Mouse (Mus musculus): ENCODE results near the gene Hoxc5. TPM values are rescaled to one million over a fixed set of nuclear protein-coding genes. Genes with fewer than 3 reads are reported as not detected.

The Hoxc5 gene
- total and polyA plus RNA-seq, 2 experiments from 2014 or later = 0.15 TPM; not detected in 1

- H3K4me2 ChIP-seq (ENCODE audit: low read depth, low read length) = no peak overlapping the region
- H3K4me1 ChIP-seq (ENCODE audit: control insufficient read depth, insufficient read depth) = peaks cover 22% of the 10 kb centered on the region
- H3K9me3 ChIP-seq (replicated peaks; ENCODE audit: control insufficient read depth, low read length) = no peaks in the 10 kb centered on the region
- DNase-seq (ENCODE audit: low spot score) (no peak), ATAC-seq (ENCODE audit: insufficient read depth, low read depth) (no peak)
- peaks cover 99% of the 10 kb centered on the region for H3K27me3 ChIP-seq (ENCODE audit: control insufficient read depth, insufficient read depth, low read length)
- no peak overlapping the region for H3K4me3 ChIP-seq (ENCODE audit: low read depth, low read length)
- no peaks in the 10 kb centered on the region for H3K36me3 ChIP-seq (replicated peaks; ENCODE audit: control insufficient read depth, insufficient read depth, low read length)
- H3K27ac ChIP-seq (ENCODE audit: low read depth) = no peak overlapping the region
- H3K9ac ChIP-seq (replicated peaks; ENCODE audit: low read depth, low read length) = no peak overlapping the region
- 6% methylated on average over 9 of the region's 9 CpGs for WGBS
- TF ChIP-seq EP300 (IDR thresholded peaks at IDR 0.05; ENCODE audit: low read depth) (no peak), CTCF (IDR thresholded peaks at IDR 0.05; ENCODE audit: low read depth) (no peak)
These were observed 29.3 kb downstream of the Hoxc5 start for GRCm38 (mm10) chr15:102996548-102996947.

- H3K36me3 ChIP-seq (replicated peaks; ENCODE audit: control insufficient read depth, insufficient read depth, low read length) = no peaks in the 10 kb centered on the region
- no peak for DNase-seq (ENCODE audit: low spot score)
- TF ChIP-seq CTCF (IDR thresholded peaks at IDR 0.05; ENCODE audit: low read depth) (no peak), EP300 (IDR thresholded peaks at IDR 0.05; ENCODE audit: low read depth) (no peak)
- no peak overlapping the region for H3K27ac ChIP-seq (ENCODE audit: low read depth)
- 3% methylated on average over 3 of the region's 3 CpGs for WGBS
- no peaks in the 10 kb centered on the region for H3K9me3 ChIP-seq (replicated peaks; ENCODE audit: control insufficient read depth, low read length)
- H3K9ac ChIP-seq (replicated peaks; ENCODE audit: low read depth, low read length) = no peak overlapping the region
- H3K4me2 ChIP-seq (ENCODE audit: low read depth, low read length) = no peak overlapping the region
- peaks cover 25% of the 10 kb centered on the region for H3K4me1 ChIP-seq (ENCODE audit: control insufficient read depth, insufficient read depth)
- H3K4me3 ChIP-seq (ENCODE audit: low read depth, low read length) = no peak overlapping the region
- H3K27me3 ChIP-seq (ENCODE audit: control insufficient read depth, insufficient read depth, low read length) = peaks cover 99% of the 10 kb centered on the region
- ATAC-seq (ENCODE audit: insufficient read depth, low read depth) = no peak
These were observed 30.2 kb downstream of the Hoxc5 start for GRCm38 (mm10) chr15:102997431-102997830.

- H3K4me1 ChIP-seq (ENCODE audit: control insufficient read depth, insufficient read depth) = peaks cover 25% of the 10 kb centered on the region
- H3K9me3 ChIP-seq (replicated peaks; ENCODE audit: control insufficient read depth, low read length) = no peaks in the 10 kb centered on the region
- whole genome bisulfite sequencing = 4% methylated on average over 19 of the region's 19 CpGs
- H3K4me3 ChIP-seq (ENCODE audit: low read depth, low read length) = peak within 1 kb of the TSS; percentile 46
- H3K36me3 ChIP-seq (replicated peaks; ENCODE audit: control insufficient read depth, insufficient read depth, low read length) = no peaks in the 10 kb centered on the region
- peak within 1 kb of the TSS; percentile 47; the same call in 1 of the 2 replicates for H3K9ac ChIP-seq (replicated peaks; ENCODE audit: low read depth, low read length)
- H3K27ac ChIP-seq (ENCODE audit: low read depth) = no peak within 1 kb of the TSS
- TF ChIP-seq EP300 (IDR thresholded peaks at IDR 0.05; ENCODE audit: low read depth) = no peak
- no peak for TF ChIP-seq CTCF (IDR thresholded peaks at IDR 0.05; ENCODE audit: low read depth)
- DNase-seq (ENCODE audit: low spot score) (no peak), ATAC-seq (ENCODE audit: insufficient read depth, low read depth) (no peak)
- H3K27me3 ChIP-seq (ENCODE audit: control insufficient read depth, insufficient read depth, low read length) = peaks cover 99% of the 10 kb centered on the region
- peak within 1 kb of the TSS; percentile 72 for H3K4me2 ChIP-seq (ENCODE audit: low read depth, low read length)
These were observed 30.7 kb downstream of the Hoxc5 start, which contains the start of gene Hoxc6 for GRCm38 (mm10) chr15:102997939-102998355. Gene Hoxc6, plus strand, starts transcription at chr15:102998257.

- ATAC-seq (ENCODE audit: insufficient read depth, low read depth) (peak; percentile 22; the same call in 1 of the 2 replicates), DNase-seq (ENCODE audit: low spot score) (no peak)
- peak overlapping the region; percentile 46 for H3K4me3 ChIP-seq (ENCODE audit: low read depth, low read length)
- TF ChIP-seq CTCF (IDR thresholded peaks at IDR 0.05; ENCODE audit: low read depth) (no peak), EP300 (IDR thresholded peaks at IDR 0.05; ENCODE audit: low read depth) (no peak)
- H3K27me3 ChIP-seq (ENCODE audit: control insufficient read depth, insufficient read depth, low read length) = peaks cover 98% of the 10 kb centered on the region
- H3K36me3 ChIP-seq (replicated peaks; ENCODE audit: control insufficient read depth, insufficient read depth, low read length) = no peaks in the 10 kb centered on the region
- peak overlapping the region; percentile 72 for H3K4me2 ChIP-seq (ENCODE audit: low read depth, low read length)
- peaks cover 25% of the 10 kb centered on the region for H3K4me1 ChIP-seq (ENCODE audit: control insufficient read depth, insufficient read depth)
- H3K9ac ChIP-seq (replicated peaks; ENCODE audit: low read depth, low read length) = peak overlapping the region; percentile 47; the same call in 1 of the 2 replicates
- H3K9me3 ChIP-seq (replicated peaks; ENCODE audit: control insufficient read depth, low read length) = no peaks in the 10 kb centered on the region
- H3K27ac ChIP-seq (ENCODE audit: low read depth) = no peak overlapping the region
- WGBS = 1% methylated on average over 19 of the region's 19 CpGs
These were observed 31.5 kb downstream of the Hoxc5 start for GRCm38 (mm10) chr15:102998608-102999182.

- no peak overlapping the region for H3K27ac ChIP-seq (ENCODE audit: low read depth)
These were observed 32.1 kb downstream of the Hoxc5 start for GRCm38 (mm10) chr15:102999183-102999831.

More at GRCm38 (mm10) chr15:102999183-102999831, 32.1 kb downstream of the Hoxc5 start:
- H3K36me3 ChIP-seq (replicated peaks; ENCODE audit: control insufficient read depth, insufficient read depth, low read length) = no peaks in the 10 kb centered on the region
- peak overlapping the region; percentile 46 for H3K4me3 ChIP-seq (ENCODE audit: low read depth, low read length)
- no peaks in the 10 kb centered on the region for H3K9me3 ChIP-seq (replicated peaks; ENCODE audit: control insufficient read depth, low read length)
- H3K4me1 ChIP-seq (ENCODE audit: control insufficient read depth, insufficient read depth) = peaks cover 25% of the 10 kb centered on the region
- WGBS = under 1% methylated on average over 25 of the region's 33 CpGs
- peak overlapping the region; percentile 72 for H3K4me2 ChIP-seq (ENCODE audit: low read depth, low read length)
- ATAC-seq (ENCODE audit: insufficient read depth, low read depth) (peak; percentile 87), DNase-seq (ENCODE audit: low spot score) (peak; percentile 30)
- peak overlapping the region; percentile 47 for H3K9ac ChIP-seq (replicated peaks; ENCODE audit: low read depth, low read length)
- peaks cover 98% of the 10 kb centered on the region for H3K27me3 ChIP-seq (ENCODE audit: control insufficient read depth, insufficient read depth, low read length)
- TF ChIP-seq EP300 (IDR thresholded peaks at IDR 0.05; ENCODE audit: low read depth) (no peak), CTCF (IDR thresholded peaks at IDR 0.05; ENCODE audit: low read depth) (no peak)

All from heart, postnatal 0 days (tissue).